Mouse (Mus musculus): ENCODE results near the gene Elp4. TPM values are rescaled to one million over a fixed set of nuclear protein-coding genes. Genes with fewer than 3 reads are reported as not detected.

Gene Elp4
- polyA plus RNA-seq, 1 experiment: 7.0 TPM

- Histone ChIP-seq H3K79me2 (ENCODE audit: control insufficient read depth, insufficient read depth) (no peaks in the 10 kb centered on the region), H3K79me3 (ENCODE audit: low read depth) (peaks cover 2% of the 10 kb centered on the region), H3K36me3 (ENCODE audit: control insufficient read depth, insufficient read depth) (peaks cover 8% of the 10 kb centered on the region), H3K4me3 (ENCODE audit: insufficient read depth, poor library complexity, severe bottlenecking) (no peak overlapping the region), H3ac (ENCODE audit: control insufficient read depth, insufficient read length, low read depth) (no peak overlapping the region), H3K27me3 (ENCODE audit: control insufficient read depth, insufficient read depth, insufficient read length) (no peaks in the 10 kb centered on the region)
- peak; percentile 36 for TF ChIP-seq USF1 (IDR thresholded peaks at IDR 0.05; ENCODE audit: low read depth)
- no peak for TF ChIP-seq MAX (IDR thresholded peaks at IDR 0.05)
Measured at GRCm38 (mm10) chr2:105797842-105798241, 106.5 kb downstream of the Elp4 start.

GRCm38 (mm10) chr2:105796101-105796500 lies 108.3 kb downstream of the Elp4 start:
- H3K79me3 ChIP-seq (ENCODE audit: low read depth): peaks cover 2% of the 10 kb centered on the region
- H3K36me3 ChIP-seq (ENCODE audit: control insufficient read depth, insufficient read depth): peaks cover 8% of the 10 kb centered on the region
- H3K27me3 ChIP-seq (ENCODE audit: control insufficient read depth, insufficient read depth, insufficient read length): no peaks in the 10 kb centered on the region
- no peak overlapping the region for H3ac ChIP-seq (ENCODE audit: control insufficient read depth, insufficient read length, low read depth)
- peak; percentile 50 for TF ChIP-seq MAX (IDR thresholded peaks at IDR 0.05)
- TF ChIP-seq FOSL1 (IDR thresholded peaks at IDR 0.05; ENCODE audit: insufficient read depth, low read length, poor library complexity, severe bottlenecking): peak; percentile 60
- peak; percentile 69 for TF ChIP-seq MYOD1 (IDR thresholded peaks at IDR 0.05; ENCODE audit: control insufficient read depth, insufficient read length, low read depth)
- TF ChIP-seq USF1 (IDR thresholded peaks at IDR 0.05; ENCODE audit: low read depth): no peak
- no peak overlapping the region for H3K4me3 ChIP-seq (ENCODE audit: insufficient read depth, poor library complexity, severe bottlenecking)
- no peaks in the 10 kb centered on the region for H3K79me2 ChIP-seq (ENCODE audit: control insufficient read depth, insufficient read depth)

GRCm38 (mm10) chr2:105792339-105793120 lies 111.8 kb downstream of the Elp4 start:
- no peaks in the 10 kb centered on the region for H3K27me3 ChIP-seq (ENCODE audit: control insufficient read depth, insufficient read depth, insufficient read length)
- TF ChIP-seq USF1 (IDR thresholded peaks at IDR 0.05; ENCODE audit: low read depth): no peak

GRCm38 (mm10) chr2:105789936-105790335 lies 114.4 kb downstream of the Elp4 start:
- no peaks in the 10 kb centered on the region for H3K27me3 ChIP-seq (ENCODE audit: control insufficient read depth, insufficient read depth, insufficient read length)
- H3K36me3 ChIP-seq (ENCODE audit: control insufficient read depth, insufficient read depth): peaks cover 7% of the 10 kb centered on the region
- no peaks in the 10 kb centered on the region for H3K79me2 ChIP-seq (ENCODE audit: control insufficient read depth, insufficient read depth)
- no peaks in the 10 kb centered on the region for H3K79me3 ChIP-seq (ENCODE audit: low read depth)
- no peak overlapping the region for H3ac ChIP-seq (ENCODE audit: control insufficient read depth, insufficient read length, low read depth)
- no peak overlapping the region for H3K4me3 ChIP-seq (ENCODE audit: insufficient read depth, poor library complexity, severe bottlenecking)
- TF ChIP-seq MYOG (IDR thresholded peaks at IDR 0.05; ENCODE audit: control insufficient read depth, extremely low read depth, insufficient read length): no peak
- TF ChIP-seq MYOD1 (IDR thresholded peaks at IDR 0.05; ENCODE audit: control insufficient read depth, insufficient read length, low read depth): no peak
- TF ChIP-seq USF1 (IDR thresholded peaks at IDR 0.05; ENCODE audit: low read depth): no peak

More at GRCm38 (mm10) chr2:105792339-105793120, 111.8 kb downstream of the Elp4 start:
- Histone ChIP-seq H3ac (ENCODE audit: control insufficient read depth, insufficient read length, low read depth) (no peak overlapping the region), H3K79me2 (ENCODE audit: control insufficient read depth, insufficient read depth) (no peaks in the 10 kb centered on the region), H3K79me3 (ENCODE audit: low read depth) (no peaks in the 10 kb centered on the region), H3K4me3 (ENCODE audit: insufficient read depth, poor library complexity, severe bottlenecking) (no peak overlapping the region), H3K36me3 (ENCODE audit: control insufficient read depth, insufficient read depth) (peaks cover 8% of the 10 kb centered on the region)

GRCm38 (mm10) chr2:105787726-105788125 lies 116.6 kb downstream of the Elp4 start:
- Histone ChIP-seq H3ac (ENCODE audit: control insufficient read depth, insufficient read length, low read depth) (no peak overlapping the region), H3K4me3 (ENCODE audit: insufficient read depth, poor library complexity, severe bottlenecking) (no peak overlapping the region), H3K36me3 (ENCODE audit: control insufficient read depth, insufficient read depth) (no peaks in the 10 kb centered on the region), H3K79me3 (ENCODE audit: low read depth) (no peaks in the 10 kb centered on the region), H3K79me2 (ENCODE audit: control insufficient read depth, insufficient read depth) (no peaks in the 10 kb centered on the region), H3K27me3 (ENCODE audit: control insufficient read depth, insufficient read depth, insufficient read length) (no peaks in the 10 kb centered on the region)
- no peak for TF ChIP-seq MYOG (IDR thresholded peaks at IDR 0.05; ENCODE audit: control insufficient read depth, extremely low read depth, insufficient read length)
- TF ChIP-seq MAX (IDR thresholded peaks at IDR 0.05): no peak
- no peak for TF ChIP-seq MYOD1 (IDR thresholded peaks at IDR 0.05; ENCODE audit: control insufficient read depth, insufficient read length, low read depth)
- no peak for TF ChIP-seq CEBPB (IDR thresholded peaks at IDR 0.05; ENCODE audit: low read depth)
- TF ChIP-seq USF1 (IDR thresholded peaks at IDR 0.05; ENCODE audit: low read depth): no peak
- TF ChIP-seq FOSL1 (IDR thresholded peaks at IDR 0.05; ENCODE audit: insufficient read depth, low read length, poor library complexity, severe bottlenecking): no peak
- no peak for TF ChIP-seq CTCF (IDR thresholded peaks at IDR 0.05; ENCODE audit: control insufficient read depth, insufficient read depth, insufficient read length)

- H3K79me2 ChIP-seq (ENCODE audit: control insufficient read depth, insufficient read depth): no peaks in the 10 kb centered on the region
- H3K36me3 ChIP-seq (ENCODE audit: control insufficient read depth, insufficient read depth): no peaks in the 10 kb centered on the region
- no peak for TF ChIP-seq MYOG (IDR thresholded peaks at IDR 0.05; ENCODE audit: control insufficient read depth, extremely low read depth, insufficient read length)
- no peak for TF ChIP-seq USF1 (IDR thresholded peaks at IDR 0.05; ENCODE audit: low read depth)
- TF ChIP-seq MYOD1 (IDR thresholded peaks at IDR 0.05; ENCODE audit: control insufficient read depth, insufficient read length, low read depth): no peak
- no peak for TF ChIP-seq CEBPB (IDR thresholded peaks at IDR 0.05; ENCODE audit: low read depth)
- TF ChIP-seq FOSL1 (IDR thresholded peaks at IDR 0.05; ENCODE audit: insufficient read depth, low read length, poor library complexity, severe bottlenecking): no peak
- no peak for TF ChIP-seq MAX (IDR thresholded peaks at IDR 0.05)
- TF ChIP-seq CTCF (IDR thresholded peaks at IDR 0.05; ENCODE audit: control insufficient read depth, insufficient read depth, insufficient read length): no peak
- H3ac ChIP-seq (ENCODE audit: control insufficient read depth, insufficient read length, low read depth): no peak overlapping the region
- no peaks in the 10 kb centered on the region for H3K27me3 ChIP-seq (ENCODE audit: control insufficient read depth, insufficient read depth, insufficient read length)
- no peaks in the 10 kb centered on the region for H3K79me3 ChIP-seq (ENCODE audit: low read depth)
- no peak overlapping the region for H3K4me3 ChIP-seq (ENCODE audit: insufficient read depth, poor library complexity, severe bottlenecking)
Measured at GRCm38 (mm10) chr2:105786986-105787385, 117.4 kb downstream of the Elp4 start.
